Mouse (Mus musculus) monocyte, adult 2 months (primary cell): ENCODE results near the gene Vmn1r3.
"Not testable (repeated sequence)": the region's sequence is repeated elsewhere in the genome, so short reads cannot be mapped to it uniquely, and the experiment has no call there.

ENCODE experiments used
- DNase-seq, 2 experiments: peaks; one replicate each; pipeline ENCODE4 v3.0.0; 2022; ENCODE audit warnings: low spot score in 2 of 2, low read depth in 1 of 2

Gene Vmn1r3

GRCm38 (mm10) chr4:3185258-3185657, at the start of gene Vmn1r3:
Gene Vmn1r3, minus strand, starts transcription at chr4:3185358.
- DNase-seq, result not testable (repeated sequence)

- DNase-seq, result no peak
Observed at GRCm38 (mm10) chr4:3232053-3232452, 46.9 kb upstream of the Vmn1r3 start.

- DNase-seq, result no peak
Observed at GRCm38 (mm10) chr4:3230908-3231684, 45.9 kb upstream of the Vmn1r3 start.

- no peak for DNase-seq
Observed at GRCm38 (mm10) chr4:3229532-3229931, 44.4 kb upstream of the Vmn1r3 start.

- DNase-seq, result no peak
Observed at GRCm38 (mm10) chr4:3228476-3228875, 43.3 kb upstream of the Vmn1r3 start.

GRCm38 (mm10) chr4:3227751-3228150, 42.6 kb upstream of the Vmn1r3 start:
- no peak for DNase-seq

- no peak for DNase-seq
Observed at GRCm38 (mm10) chr4:3226488-3226887, 41.3 kb upstream of the Vmn1r3 start.

GRCm38 (mm10) chr4:3225416-3225815, 40.3 kb upstream of the Vmn1r3 start:
- DNase-seq, result not testable (repeated sequence)

GRCm38 (mm10) chr4:3224848-3225247, 39.7 kb upstream of the Vmn1r3 start:
- DNase-seq, result not testable (repeated sequence)

- not testable (repeated sequence) for DNase-seq
Observed at GRCm38 (mm10) chr4:3223483-3224209, 38.5 kb upstream of the Vmn1r3 start.

GRCm38 (mm10) chr4:3216382-3216781, 31.2 kb upstream of the Vmn1r3 start:
- DNase-seq, result not testable (repeated sequence)

GRCm38 (mm10) chr4:3213349-3213748, 28.2 kb upstream of the Vmn1r3 start:
- not testable (repeated sequence) for DNase-seq

- not testable (repeated sequence) for DNase-seq
Observed at GRCm38 (mm10) chr4:3209643-3210217, 24.6 kb upstream of the Vmn1r3 start.

- not testable (repeated sequence) for DNase-seq
Observed at GRCm38 (mm10) chr4:3176746-3177490, 8.2 kb downstream of the Vmn1r3 start.

GRCm38 (mm10) chr4:3176195-3176594, 9.0 kb downstream of the Vmn1r3 start:
- not testable (repeated sequence) for DNase-seq

GRCm38 (mm10) chr4:3175756-3176155, 9.4 kb downstream of the Vmn1r3 start:
- DNase-seq, result not testable (repeated sequence)

- not testable (repeated sequence) for DNase-seq
Observed at GRCm38 (mm10) chr4:3174586-3174985, 10.6 kb downstream of the Vmn1r3 start.

GRCm38 (mm10) chr4:3167020-3167419, 18.1 kb downstream of the Vmn1r3 start, which contains the start of gene Vmn1r2:
Gene Vmn1r2, plus strand, starts transcription at chr4:3167320.
- DNase-seq, result not testable (repeated sequence)

GRCm38 (mm10) chr4:3165046-3165445, 20.1 kb downstream of the Vmn1r3 start:
- DNase-seq, result no peak

GRCm38 (mm10) chr4:3164429-3164828, 20.7 kb downstream of the Vmn1r3 start:
- not testable (repeated sequence) for DNase-seq

GRCm38 (mm10) chr4:3153320-3153719, 31.8 kb downstream of the Vmn1r3 start:
- DNase-seq, result not testable (repeated sequence)
